Mouse (Mus musculus) embryo, embryonic 10 days (tissue): ENCODE measurements around the gene Olfr1121.
"Not testable (repeated sequence)": the region's sequence is repeated elsewhere in the genome, so short reads cannot be mapped to it uniquely, and the experiment has no call there.

Experiments used
- DNase-seq: peaks from one replicate; pipeline ENCODE4 v3.0.0-alpha.2; 2015; ENCODE audit warnings: low spot score

Gene Olfr1121

GRCm38 (mm10) chr2:87369595-87369994, at the start of gene Olfr1121:
TSS of gene Olfr1121 (plus strand) at chr2:87369895.
- no peak for DNase-seq

- DNase-seq, result no peak
These were observed 15.2 kb upstream of the Olfr1121 start, which contains the start of gene Olfr1120 for GRCm38 (mm10) chr2:87354515-87354914. TSS of gene Olfr1120 (plus strand) at chr2:87354815.

- DNase-seq, result not testable (repeated sequence)
These were observed 9.6 kb upstream of the Olfr1121 start for GRCm38 (mm10) chr2:87360121-87360520.

GRCm38 (mm10) chr2:87371726-87372125, 2.0 kb downstream of the Olfr1121 start:
- no peak for DNase-seq

- no peak for DNase-seq
These were observed 14.2 kb downstream of the Olfr1121 start for GRCm38 (mm10) chr2:87383935-87384334.

GRCm38 (mm10) chr2:87385549-87385948, 15.9 kb downstream of the Olfr1121 start, which contains the start of gene Olfr1122:
TSS of gene Olfr1122 (plus strand) at chr2:87385849.
- DNase-seq, result no peak

GRCm38 (mm10) chr2:87393605-87394004, 23.9 kb downstream of the Olfr1121 start:
- not testable (repeated sequence) for DNase-seq

GRCm38 (mm10) chr2:87394686-87395085, 25.0 kb downstream of the Olfr1121 start:
- DNase-seq, result peak; percentile 3

- DNase-seq, result no peak
These were observed 46.6 kb downstream of the Olfr1121 start, which contains the start of gene Olfr1123 for GRCm38 (mm10) chr2:87416335-87416734. TSS of gene Olfr1123 (plus strand) at chr2:87416635.
